Mouse (Mus musculus) lung, adult 2 months (tissue): ENCODE measurements around the gene Ccdc51.

Source experiments
- CTCF ChIP-seq: fragments of 200-500 bp; IDR thresholded peaks from 2 replicates; pipeline ENCODE4 v1.5.1; 2011; ENCODE audit warnings: mild to moderate bottlenecking, low read length, control low read depth; ENCODE audit not compliant: insufficient read depth
- POLR2A ChIP-seq: fragments of 200-500 bp; IDR thresholded peaks from 2 replicates; pipeline ENCODE4 v1.6.1; 2011; ENCODE audit warnings: low read depth, mild to moderate bottlenecking, control low read depth, low read length, borderline replicate concordance; ENCODE audit errors: extremely low read depth

GRCm38 (mm10) chr9:109056916-109057315 is 25.4 kb upstream of the Ccdc51 start:
- no peak for TF ChIP-seq POLR2A
- TF ChIP-seq CTCF = no peak
